Mouse (Mus musculus): Measurements from ENCODE around the gene Bbip1. TPM values are rescaled to one million over a fixed set of nuclear protein-coding genes. Genes with fewer than 3 reads are reported as not detected.

Gene Bbip1
- total and polyA plus RNA-seq, 3 experiments = 71.3 to 75.9 TPM; not detected in 1

DNA sequence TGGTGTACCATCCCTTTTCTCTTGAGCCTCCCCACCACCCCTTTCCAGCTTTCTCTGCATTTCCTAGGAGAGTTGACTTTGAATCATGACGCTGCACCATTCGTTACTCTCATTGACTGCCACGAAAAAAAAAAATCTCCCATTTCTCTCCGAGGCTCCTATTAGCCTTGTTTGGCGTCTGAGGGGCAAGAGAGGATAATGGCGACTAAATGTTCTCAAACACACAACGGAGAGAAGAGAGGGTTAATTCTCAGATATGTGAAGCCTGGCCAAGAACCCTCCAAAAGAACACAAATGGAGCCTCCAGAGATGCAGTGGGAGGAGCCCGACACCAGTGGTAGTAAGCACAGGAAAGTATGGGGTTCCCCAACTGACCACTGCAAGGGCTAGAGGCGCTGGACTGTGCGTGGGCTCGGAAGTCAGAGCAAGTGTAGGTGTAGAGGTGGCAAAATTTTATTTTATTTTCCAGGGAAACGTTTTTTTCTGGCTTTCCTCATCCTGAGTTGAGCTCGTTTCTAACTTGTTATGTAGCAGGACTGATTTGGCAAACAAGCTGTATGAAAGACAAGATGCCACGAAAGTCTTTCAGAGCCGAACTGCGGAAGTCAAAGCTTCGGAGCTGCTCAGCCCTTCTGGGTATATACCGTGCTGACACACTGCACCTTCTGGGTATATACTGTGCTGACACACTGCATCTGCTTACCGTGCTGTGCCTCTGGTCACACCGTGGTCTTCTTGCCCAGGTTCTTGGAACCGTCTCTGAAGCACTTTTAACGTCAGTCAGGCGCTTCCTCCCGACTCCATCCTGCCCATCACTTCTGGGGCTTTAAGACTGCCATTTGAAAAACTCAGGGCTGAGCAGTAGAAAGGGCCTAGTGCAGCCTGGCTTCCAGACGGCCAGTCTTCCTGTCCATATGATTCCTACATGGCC lies 45.2 kb downstream of the Bbip1 start:
- Histone ChIP-seq H3K36me3 (ENCODE audit: control insufficient read depth in 1 of 2, insufficient read depth in 2 of 2, low read length in 2 of 2) (peaks cover 0 to 10% of the 10 kb centered on the region in 2 experiments; a peak in 2 of 4 replicates), H3K27ac (ENCODE audit: control insufficient read depth, low read depth, low read length) (no peak overlapping the region), H3K79me2 (ENCODE audit: control insufficient read depth, insufficient read depth, low read length, poor library complexity) (peaks cover 8% of the 10 kb centered on the region; the same call in 1 of the 2 replicates), H3K9ac (ENCODE audit: control insufficient read depth, low read depth, low read length, poor library complexity, severe bottlenecking) (no peak overlapping the region), H3K4me1 (ENCODE audit: control insufficient read depth in 1 of 2, insufficient read depth in 2 of 2, low read length in 2 of 2) (peaks cover 3 to 14% of the 10 kb centered on the region in 2 experiments), H3K4me3 (ENCODE audit: control insufficient read depth in 1 of 2, insufficient read depth in 1 of 2, low read depth in 2 of 2, low read length in 2 of 2) (no peak overlapping the region), H3K27me3 (ENCODE audit: control insufficient read depth in 1 of 2, insufficient read depth in 2 of 2, low read length in 2 of 2) (no peaks in the 10 kb centered on the region), H3K9me3 (replicated peaks; ENCODE audit: insufficient read depth, low read length) (no peaks in the 10 kb centered on the region)
- TF ChIP-seq EP300 (IDR thresholded peaks at IDR 0.05; ENCODE audit: low read depth in 1 of 2, low read length in 2 of 2) = no peak
- no peak for TF ChIP-seq MXI1 (IDR thresholded peaks at IDR 0.05; ENCODE audit: low read depth, low read length)
- TF ChIP-seq UBTF (IDR thresholded peaks at IDR 0.05; ENCODE audit: borderline replicate concordance, insufficient read depth, low read depth, low read length) = no peak
- TF ChIP-seq CHD2 (IDR thresholded peaks at IDR 0.05; ENCODE audit: low read length) = no peak
- no peak for DNase-seq (ENCODE audit: low read depth, low spot score)

DNA sequence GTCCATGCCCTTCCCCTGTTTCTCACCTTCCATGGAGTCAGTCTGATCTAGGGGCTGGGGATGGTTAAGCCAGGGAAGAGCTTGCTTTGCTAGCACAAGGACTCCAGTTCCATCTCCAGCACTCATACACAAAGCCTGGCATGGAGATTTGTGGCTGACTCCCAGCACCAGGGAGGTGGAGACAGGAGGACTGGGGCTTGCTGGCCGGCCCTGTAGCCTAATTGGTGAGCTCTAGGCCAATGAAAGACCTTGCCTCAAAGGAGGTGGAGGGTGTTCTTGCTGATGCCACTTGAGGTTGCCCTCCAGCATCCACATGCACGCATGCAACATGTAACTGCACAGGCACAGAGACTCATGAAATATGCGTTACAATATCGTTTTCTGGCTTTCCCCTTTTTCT lies 45.9 kb downstream of the Bbip1 start:
- Histone ChIP-seq H3K27ac (ENCODE audit: control insufficient read depth, low read depth, low read length) (no peak overlapping the region), H3K36me3 (ENCODE audit: control insufficient read depth in 1 of 2, insufficient read depth in 2 of 2, low read length in 2 of 2) (peaks cover 0 to 18% of the 10 kb centered on the region in 2 experiments; a peak in 2 of 4 replicates), H3K27me3 (ENCODE audit: control insufficient read depth in 1 of 2, insufficient read depth in 2 of 2, low read length in 2 of 2) (no peaks in the 10 kb centered on the region), H3K4me3 (ENCODE audit: control insufficient read depth in 1 of 2, insufficient read depth in 1 of 2, low read depth in 2 of 2, low read length in 2 of 2) (no peak overlapping the region), H3K79me2 (ENCODE audit: control insufficient read depth, insufficient read depth, low read length, poor library complexity) (peaks cover 2% of the 10 kb centered on the region; the same call in 1 of the 2 replicates), H3K4me1 (ENCODE audit: control insufficient read depth in 1 of 2, insufficient read depth in 2 of 2, low read length in 2 of 2) (peaks cover 11 to 22% of the 10 kb centered on the region in 2 experiments), H3K9me3 (replicated peaks; ENCODE audit: insufficient read depth, low read length) (no peaks in the 10 kb centered on the region), H3K9ac (ENCODE audit: control insufficient read depth, low read depth, low read length, poor library complexity, severe bottlenecking) (no peak overlapping the region)
- no peak for DNase-seq (ENCODE audit: low read depth, low spot score)
- TF ChIP-seq UBTF (IDR thresholded peaks at IDR 0.05; ENCODE audit: borderline replicate concordance, insufficient read depth, low read depth, low read length) (no peak), GABPA (IDR thresholded peaks at IDR 0.05; ENCODE audit: low read depth, low read length) (no peak), RCOR1 (IDR thresholded peaks at IDR 0.05; ENCODE audit: low read depth, low read length) (no peak), BHLHE40 (IDR thresholded peaks at IDR 0.05; ENCODE audit: borderline replicate concordance, low read depth, low read length) (no peak), ZC3H11A (IDR thresholded peaks at IDR 0.05; ENCODE audit: low read depth, low read length) (no peak)

DNA sequence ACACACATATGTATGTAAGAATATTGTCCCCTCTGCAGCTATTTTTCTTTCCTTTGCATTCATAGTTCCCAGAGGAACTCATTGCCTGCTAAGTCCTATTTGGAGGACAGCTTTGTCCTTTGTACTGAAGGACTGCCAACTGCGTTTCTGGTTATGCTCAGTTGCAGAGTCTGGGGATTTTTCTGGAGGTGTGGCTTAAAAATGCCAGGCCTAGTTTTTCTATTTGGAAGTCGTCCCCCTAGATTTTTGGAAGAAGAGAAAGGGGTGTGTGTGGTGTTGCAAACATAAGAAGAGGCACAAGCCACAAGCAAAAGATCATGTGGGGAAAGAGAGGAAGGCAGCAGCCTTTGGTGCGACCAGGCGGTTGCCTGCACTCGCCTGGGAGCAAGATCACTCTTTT lies 46.4 kb downstream of the Bbip1 start:
- H3K9ac ChIP-seq (ENCODE audit: control insufficient read depth, low read depth, low read length, poor library complexity, severe bottlenecking) = no peak overlapping the region
- H3K4me3 ChIP-seq (ENCODE audit: control insufficient read depth in 1 of 2, insufficient read depth in 1 of 2, low read depth in 2 of 2, low read length in 2 of 2) = no peak overlapping the region
- H3K36me3 ChIP-seq (ENCODE audit: control insufficient read depth in 1 of 2, insufficient read depth in 2 of 2, low read length in 2 of 2) = peaks cover 0 to 22% of the 10 kb centered on the region in 2 experiments; a peak in 2 of 4 replicates
- peaks cover 15 to 26% of the 10 kb centered on the region in 2 experiments for H3K4me1 ChIP-seq (ENCODE audit: control insufficient read depth in 1 of 2, insufficient read depth in 2 of 2, low read length in 2 of 2)
- H3K9me3 ChIP-seq (replicated peaks; ENCODE audit: insufficient read depth, low read length) = no peaks in the 10 kb centered on the region
- DNase-seq (ENCODE audit: low read depth, low spot score) = no peak
- H3K27ac ChIP-seq (ENCODE audit: control insufficient read depth, low read depth, low read length) = no peak overlapping the region
- no peak for TF ChIP-seq E2F4 (IDR thresholded peaks at IDR 0.05; ENCODE audit: borderline replicate concordance, low read depth, low read length)
- no peak for TF ChIP-seq ZMIZ1 (IDR thresholded peaks at IDR 0.05; ENCODE audit: low read depth, low read length)
- TF ChIP-seq MXI1 (IDR thresholded peaks at IDR 0.05; ENCODE audit: low read depth, low read length) = no peak
- TF ChIP-seq ZC3H11A (IDR thresholded peaks at IDR 0.05; ENCODE audit: low read depth, low read length) = no peak
- TF ChIP-seq MYC (IDR thresholded peaks at IDR 0.05; ENCODE audit: low read depth, low read length) = no peak
- no peak for TF ChIP-seq ZKSCAN1 (IDR thresholded peaks at IDR 0.05; ENCODE audit: low read depth, low read length)
- TF ChIP-seq TBP (IDR thresholded peaks at IDR 0.05; ENCODE audit: low read depth, low read length) = no peak
- no peaks in the 10 kb centered on the region; the same call in 1 of the 2 replicates for H3K79me2 ChIP-seq (ENCODE audit: control insufficient read depth, insufficient read depth, low read length, poor library complexity)
- H3K27me3 ChIP-seq (ENCODE audit: control insufficient read depth in 1 of 2, insufficient read depth in 2 of 2, low read length in 2 of 2) = no peaks in the 10 kb centered on the region

Data from MEL (cell line).